Mouse (Mus musculus) midbrain, embryonic 12.5 days (tissue): ENCODE results near the gene Mitf. TPM values are rescaled to one million over a fixed set of nuclear protein-coding genes. Genes with fewer than 3 reads are reported as not detected.

ENCODE experiments used
- polyA plus RNA-seq: library from polyadenylated mRNA; unstranded; fragments of >200 nt; fragmentation: Nextera tagmentation; extraction: Ambion mirVana; gene quantifications from 2 replicates; pipeline ENCODE4 v1.2.1, GENCODE M21; 2016

The Mitf gene
- polyA plus RNA-seq, 1 experiment from 2014 or later: 0.88 TPM

Other genes starting within 250 kb of the Mitf start
- 32.4 and 33.8 TPM in 2 replicates for gene Frmd4b, start 189.5 kb upstream of the Mitf start, polyA plus RNA-seq